Mouse (Mus musculus) cortical plate, adult 2 months (tissue): ENCODE data around the gene Sox2.

Source experiments
- CTCF ChIP-seq: fragments of 200-500 bp; IDR thresholded peaks from 2 replicates; pipeline ENCODE4 v1.5.1; 2011; ENCODE audit warnings: mild to moderate bottlenecking, control low read depth, low read length; ENCODE audit not compliant: insufficient read depth; ENCODE audit errors: extremely low read depth
- POLR2A ChIP-seq: fragments of 200-500 bp; IDR thresholded peaks from 2 replicates; pipeline ENCODE4 v1.6.1; 2011; ENCODE audit warnings: mild to moderate bottlenecking, low read length, control low read depth; ENCODE audit not compliant: insufficient read depth; ENCODE audit errors: extremely low read depth

- TF ChIP-seq CTCF (no peak), POLR2A (no peak)
Measured at GRCm38 (mm10) chr3:34601116-34601515, 49.1 kb upstream of the Sox2 start.
